Mouse (Mus musculus): ENCODE measurements around the gene Olfr1173. TPM values are rescaled to one million over a fixed set of nuclear protein-coding genes. Genes with fewer than 3 reads are reported as not detected.

The Olfr1173 gene
- total and polyA plus RNA-seq, 3 experiments = not detected

DNA sequence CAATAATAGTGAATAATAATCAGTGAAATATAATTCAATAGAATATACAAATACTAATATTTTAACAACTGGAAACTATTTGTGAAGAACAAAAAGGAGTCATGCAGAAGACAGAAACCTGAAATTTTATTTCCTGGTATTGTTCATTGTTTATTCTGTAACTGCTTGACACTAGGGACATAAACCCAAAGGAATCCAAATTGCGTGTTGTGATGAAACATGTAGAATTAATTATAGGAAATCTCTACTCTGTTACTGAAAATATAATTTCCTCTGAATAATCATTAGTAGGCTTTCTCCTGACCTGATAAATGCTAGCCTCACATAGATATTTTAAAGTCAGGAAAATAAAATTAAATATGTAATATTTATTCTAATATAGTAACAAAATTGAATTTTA lies 51.4 kb downstream of the Olfr1173 start, which contains the start of gene Olfr1170:
Gene Olfr1170, minus strand, starts transcription at position 101 of the 400 bp plus-strand sequence.
- TF ChIP-seq MXI1 (IDR thresholded peaks at IDR 0.05; ENCODE audit: low read depth, low read length) = no peak
- no peaks in the 10 kb centered on the region for H3K79me2 ChIP-seq (replicated peaks; ENCODE audit: control insufficient read depth, extremely low read depth, insufficient read depth, poor library complexity, severe bottlenecking)
- no peak within 1 kb of the TSS for H3K27ac ChIP-seq (ENCODE audit: insufficient read depth, low read depth)
- dilution Hi-C loops (cut with MboI; ENCODE audit: extremely low pct_ligation_motif_present, extremely low pct_unique_long_range_greater_than_20kb, low sequenced_read_pairs) = no loop called here
- H3K9ac ChIP-seq (ENCODE audit: insufficient read depth, low read depth) = no peak within 1 kb of the TSS
- DNase-seq (ENCODE audit: extremely low read depth) = no peak
- in situ Hi-C loops (cut with MboI; ENCODE audit: low pct_ligation_motif_present, low pct_unique_long_range_greater_than_20kb, low sequenced_read_pairs) = no loop called here
- no peak within 1 kb of the TSS for H3K4me3 ChIP-seq (replicated peaks in 1 of 3; ENCODE audit: low read depth in 2 of 3, low read length in 2 of 3, poor library complexity in 1 of 3)
- H3K4me2 ChIP-seq (ENCODE audit: insufficient read depth, low read depth, poor library complexity, severe bottlenecking) = no peak within 1 kb of the TSS
- H3K4me1 ChIP-seq (ENCODE audit: control insufficient read depth in 1 of 2, insufficient read depth in 2 of 2) = no peaks in the 10 kb centered on the region
- H3K36me3 ChIP-seq (replicated peaks in 1 of 2; ENCODE audit: control insufficient read depth in 1 of 2, insufficient read depth in 1 of 2, low read length in 1 of 2) = no peaks in the 10 kb centered on the region
- no peaks in the 10 kb centered on the region for H3K27me3 ChIP-seq (replicated peaks)
- peaks cover 6% of the 10 kb centered on the region for H3K9me3 ChIP-seq (replicated peaks; ENCODE audit: low read length)

Other genes with a start within 250 kb of the Olfr1173 start
Only the 20 nearest of the 21 such genes appear.
- not detected in 2 replicates for gene Olfr1162, start 228.7 kb downstream of the Olfr1173 start, total RNA-seq (2012; rRNA removed)
- not detected in 2 replicates for gene Olfr1162, start 228.7 kb downstream of the Olfr1173 start, total RNA-seq (2014; rRNA removed)
- not detected in 2 replicates for gene Olfr1162, start 228.7 kb downstream of the Olfr1173 start, polyA plus RNA-seq (2012; ENCODE audit: insufficient read length, low read depth)
- gene Olfr1163, start 208.0 kb downstream of the Olfr1173 start, total RNA-seq (2012; rRNA removed) = not detected in 2 replicates
- gene Olfr1163, start 208.0 kb downstream of the Olfr1173 start, total RNA-seq (2014; rRNA removed) = not detected in 2 replicates
- not detected in 2 replicates for gene Olfr1163, start 208.0 kb downstream of the Olfr1173 start, polyA plus RNA-seq (2012; ENCODE audit: insufficient read length, low read depth)
- not detected in 2 replicates for gene Olfr1164, start 185.9 kb downstream of the Olfr1173 start, total RNA-seq (2012; rRNA removed)
- not detected in 2 replicates for gene Olfr1164, start 185.9 kb downstream of the Olfr1173 start, total RNA-seq (2014; rRNA removed)
- not detected in 2 replicates for gene Olfr1164, start 185.9 kb downstream of the Olfr1173 start, polyA plus RNA-seq (2012; ENCODE audit: insufficient read length, low read depth)
- gene Olfr1166, start 151.6 kb downstream of the Olfr1173 start, total RNA-seq (2012; rRNA removed) = not detected in 2 replicates
- gene Olfr1166, start 151.6 kb downstream of the Olfr1173 start, total RNA-seq (2014; rRNA removed) = not detected in 2 replicates
- not detected in 2 replicates for gene Olfr1166, start 151.6 kb downstream of the Olfr1173 start, polyA plus RNA-seq (2012; ENCODE audit: insufficient read length, low read depth)
- gene Olfr1167, start 124.7 kb downstream of the Olfr1173 start, total RNA-seq (2012; rRNA removed) = not detected in 2 replicates
- not detected in 2 replicates for gene Olfr1167, start 124.7 kb downstream of the Olfr1173 start, total RNA-seq (2014; rRNA removed)
- gene Olfr1167, start 124.7 kb downstream of the Olfr1173 start, polyA plus RNA-seq (2012; ENCODE audit: insufficient read length, low read depth) = 0.10 and 0.15 TPM in 2 replicates
- gene Olfr1168, start 98.0 kb downstream of the Olfr1173 start, total RNA-seq (2012; rRNA removed) = not detected in 2 replicates
- not detected in 2 replicates for gene Olfr1168, start 98.0 kb downstream of the Olfr1173 start, total RNA-seq (2014; rRNA removed)
- gene Olfr1168, start 98.0 kb downstream of the Olfr1173 start, polyA plus RNA-seq (2012; ENCODE audit: insufficient read length, low read depth) = not detected in 2 replicates
- gene Olfr1170, start 51.5 kb downstream of the Olfr1173 start, total RNA-seq (2012; rRNA removed) = not detected in 2 replicates
- not detected in 2 replicates for gene Olfr1170, start 51.5 kb downstream of the Olfr1173 start, total RNA-seq (2014; rRNA removed)
- gene Olfr1170, start 51.5 kb downstream of the Olfr1173 start, polyA plus RNA-seq (2012; ENCODE audit: insufficient read length, low read depth) = not detected in 2 replicates
- gene Olfr1174-ps, start 35.3 kb upstream of the Olfr1173 start, total RNA-seq (2012; rRNA removed) = not detected in 2 replicates
- not detected in 2 replicates for gene Olfr1174-ps, start 35.3 kb upstream of the Olfr1173 start, total RNA-seq (2014; rRNA removed)
- not detected in 2 replicates for gene Olfr1174-ps, start 35.3 kb upstream of the Olfr1173 start, polyA plus RNA-seq (2012; ENCODE audit: insufficient read length, low read depth)
- gene Olfr1175-ps, start 47.3 kb upstream of the Olfr1173 start, total RNA-seq (2012; rRNA removed) = not detected in 2 replicates
- gene Olfr1175-ps, start 47.3 kb upstream of the Olfr1173 start, total RNA-seq (2014; rRNA removed) = not detected in 2 replicates
- not detected in 2 replicates for gene Olfr1175-ps, start 47.3 kb upstream of the Olfr1173 start, polyA plus RNA-seq (2012; ENCODE audit: insufficient read length, low read depth)
- gene Olfr1176, start 56.8 kb upstream of the Olfr1173 start, total RNA-seq (2012; rRNA removed) = not detected in 2 replicates
- gene Olfr1176, start 56.8 kb upstream of the Olfr1173 start, total RNA-seq (2014; rRNA removed) = not detected in 2 replicates
- not detected in 2 replicates for gene Olfr1176, start 56.8 kb upstream of the Olfr1173 start, polyA plus RNA-seq (2012; ENCODE audit: insufficient read length, low read depth)
- not detected in 2 replicates for gene Olfr1177-ps, start 66.6 kb upstream of the Olfr1173 start, total RNA-seq (2012; rRNA removed)
- not detected in 2 replicates for gene Olfr1177-ps, start 66.6 kb upstream of the Olfr1173 start, total RNA-seq (2014; rRNA removed)
- gene Olfr1177-ps, start 66.6 kb upstream of the Olfr1173 start, polyA plus RNA-seq (2012; ENCODE audit: insufficient read length, low read depth) = not detected in 2 replicates
- not detected in 2 replicates for gene Olfr1178, start 107.2 kb upstream of the Olfr1173 start, total RNA-seq (2012; rRNA removed)
- gene Olfr1178, start 107.2 kb upstream of the Olfr1173 start, total RNA-seq (2014; rRNA removed) = not detected in 2 replicates
- gene Olfr1178, start 107.2 kb upstream of the Olfr1173 start, polyA plus RNA-seq (2012; ENCODE audit: insufficient read length, low read depth) = 0.04 TPM in 1 of 2 replicates, not detected in the other
- gene Olfr1179, start 126.6 kb upstream of the Olfr1173 start, total RNA-seq (2012; rRNA removed) = not detected in 2 replicates
- gene Olfr1179, start 126.6 kb upstream of the Olfr1173 start, total RNA-seq (2014; rRNA removed) = not detected in 2 replicates
- not detected in 2 replicates for gene Olfr1179, start 126.6 kb upstream of the Olfr1173 start, polyA plus RNA-seq (2012; ENCODE audit: insufficient read length, low read depth)
- gene Olfr1180, start 139.3 kb upstream of the Olfr1173 start, total RNA-seq (2012; rRNA removed) = not detected in 2 replicates
- not detected in 2 replicates for gene Olfr1180, start 139.3 kb upstream of the Olfr1173 start, total RNA-seq (2014; rRNA removed)
- gene Olfr1180, start 139.3 kb upstream of the Olfr1173 start, polyA plus RNA-seq (2012; ENCODE audit: insufficient read length, low read depth) = not detected in 2 replicates
- gene Olfr1181, start 146.3 kb upstream of the Olfr1173 start, total RNA-seq (2012; rRNA removed) = not detected in 2 replicates
- gene Olfr1181, start 146.3 kb upstream of the Olfr1173 start, total RNA-seq (2014; rRNA removed) = not detected in 2 replicates
- gene Olfr1181, start 146.3 kb upstream of the Olfr1173 start, polyA plus RNA-seq (2012; ENCODE audit: insufficient read length, low read depth) = not detected in 2 replicates
- not detected in 2 replicates for gene Gm13757, start 169.3 kb upstream of the Olfr1173 start, total RNA-seq (2012; rRNA removed)
- gene Gm13757, start 169.3 kb upstream of the Olfr1173 start, total RNA-seq (2014; rRNA removed) = not detected in 2 replicates
- not detected in 2 replicates for gene Gm13757, start 169.3 kb upstream of the Olfr1173 start, polyA plus RNA-seq (2012; ENCODE audit: insufficient read length, low read depth)
- not detected in 2 replicates for gene Olfr1183, start 175.0 kb upstream of the Olfr1173 start, total RNA-seq (2012; rRNA removed)
- gene Olfr1183, start 175.0 kb upstream of the Olfr1173 start, total RNA-seq (2014; rRNA removed) = not detected in 2 replicates
- gene Olfr1183, start 175.0 kb upstream of the Olfr1173 start, polyA plus RNA-seq (2012; ENCODE audit: insufficient read length, low read depth) = not detected in 2 replicates
- not detected in 2 replicates for gene Olfr1184, start 203.7 kb upstream of the Olfr1173 start, total RNA-seq (2012; rRNA removed)
- not detected in 2 replicates for gene Olfr1184, start 203.7 kb upstream of the Olfr1173 start, total RNA-seq (2014; rRNA removed)
- gene Olfr1184, start 203.7 kb upstream of the Olfr1173 start, polyA plus RNA-seq (2012; ENCODE audit: insufficient read length, low read depth) = not detected in 2 replicates
- gene Olfr1185-ps1, start 213.4 kb upstream of the Olfr1173 start, total RNA-seq (2012; rRNA removed) = not detected in 2 replicates
- gene Olfr1185-ps1, start 213.4 kb upstream of the Olfr1173 start, total RNA-seq (2014; rRNA removed) = not detected in 2 replicates
- not detected in 2 replicates for gene Olfr1185-ps1, start 213.4 kb upstream of the Olfr1173 start, polyA plus RNA-seq (2012; ENCODE audit: insufficient read length, low read depth)
- not detected in 2 replicates for gene Olfr1186, start 238.7 kb upstream of the Olfr1173 start, total RNA-seq (2012; rRNA removed)
- not detected in 2 replicates for gene Olfr1186, start 238.7 kb upstream of the Olfr1173 start, total RNA-seq (2014; rRNA removed)
- not detected in 2 replicates for gene Olfr1186, start 238.7 kb upstream of the Olfr1173 start, polyA plus RNA-seq (2012; ENCODE audit: insufficient read length, low read depth)

All from CH12.LX (cell line).